Mouse (Mus musculus) MEL (cell line): Measurements from ENCODE around the gene Gabbr1. TPM values are rescaled to one million over a fixed set of nuclear protein-coding genes. Genes with fewer than 3 reads are reported as not detected.

ENCODE experiments used
- DNase-seq: peaks from one replicate; pipeline ENCODE4 v3.0.0; 2011; ENCODE audit warnings: low read depth, low spot score
- H3K27ac ChIP-seq: 2 replicates; pipeline ENCODE4 v1.5.1; 2012; ENCODE audit warnings: low read depth, mild to moderate bottlenecking, control low read depth, low read length, moderate library complexity; ENCODE audit not compliant: control insufficient read depth
- H3K27me3 ChIP-seq, 2 experiments: fragments of 150-350 bp in 1 of 2; sonication (generic) in 1 of 2; 2 replicates each; pipeline ENCODE4 v1.6.1; 2012; ENCODE audit warnings: low read length in 2 of 2, mild to moderate bottlenecking in 2 of 2, improper control_type of control experiment in 1 of 2, moderate library complexity in 1 of 2; ENCODE audit not compliant: insufficient read depth in 2 of 2, control insufficient read depth in 1 of 2
- H3K36me3 ChIP-seq, 2 experiments: 2 replicates each; pipeline ENCODE4 v1.6.1; 2012 to 2014; ENCODE audit warnings: low read length in 2 of 2, improper control_type of control experiment in 1 of 2, inconsistent platforms in 1 of 2, mild to moderate bottlenecking in 1 of 2; ENCODE audit not compliant: insufficient read depth in 2 of 2, control insufficient read depth in 1 of 2
- H3K4me1 ChIP-seq, 2 experiments: fragments of 150-350 bp in 1 of 2; sonication (generic) in 1 of 2; 2 replicates each; pipeline ENCODE4 v1.6.1; 2012; ENCODE audit warnings: low read length in 2 of 2, improper control_type of control experiment in 1 of 2, mild to moderate bottlenecking in 1 of 2; ENCODE audit not compliant: insufficient read depth in 2 of 2, control insufficient read depth in 1 of 2
- H3K4me3 ChIP-seq, 2 experiments: fragments of 150-350 bp in 1 of 2; sonication (generic) in 1 of 2; 2 replicates each; pipeline ENCODE4 v1.5.1; 2012; ENCODE audit warnings: low read depth in 2 of 2, low read length in 2 of 2, mild to moderate bottlenecking in 2 of 2, moderate library complexity in 2 of 2, control low read depth in 1 of 2, improper control_type of control experiment in 1 of 2; ENCODE audit not compliant: control insufficient read depth in 1 of 2, insufficient read depth in 1 of 2
- H3K79me2 ChIP-seq: 2 replicates; pipeline ENCODE4 v1.6.1; 2012; ENCODE audit warnings: mild to moderate bottlenecking, low read length, moderate library complexity; ENCODE audit not compliant: control insufficient read depth, poor library complexity, insufficient read depth
- H3K9ac ChIP-seq: 2 replicates; pipeline ENCODE4 v1.6.1; 2012; ENCODE audit warnings: low read depth, mild to moderate bottlenecking, control low read depth, low read length, moderate library complexity; ENCODE audit not compliant: control insufficient read depth, poor library complexity, severe bottlenecking
- H3K9me3 ChIP-seq: fragments of 150-350 bp; sonication (generic); replicated peaks from 2 replicates; pipeline ENCODE4 v1.6.1; 2012; ENCODE audit warnings: mild to moderate bottlenecking, low read length, improper control_type of control experiment, moderate library complexity; ENCODE audit not compliant: insufficient read depth
- CHD1 ChIP-seq: IDR thresholded peaks from 2 replicates; pipeline ENCODE4 v1.6.1; 2012; ENCODE audit warnings: low read depth, mild to moderate bottlenecking, inconsistent platforms, low read length, improper control_type of control experiment
- CHD2 ChIP-seq: IDR thresholded peaks from 2 replicates; pipeline ENCODE4 v1.6.1; 2011; ENCODE audit warnings: low read length, improper control_type of control experiment
- E2F4 ChIP-seq: IDR thresholded peaks from 2 replicates; pipeline ENCODE4 v1.6.1; 2011; ENCODE audit warnings: low read depth, low read length, improper control_type of control experiment, borderline replicate concordance
- ELF1 ChIP-seq: IDR thresholded peaks from 2 replicates; pipeline ENCODE4 v1.6.1; 2014; ENCODE audit warnings: low read depth, mild to moderate bottlenecking, inconsistent platforms, low read length, improper control_type of control experiment, moderate library complexity
- EP300 ChIP-seq, 2 experiments: IDR thresholded peaks; 2 replicates each; pipeline ENCODE4 v1.6.1; 2011; ENCODE audit warnings: improper control_type of control experiment in 2 of 2, low read length in 2 of 2, low read depth in 1 of 2, mild to moderate bottlenecking in 1 of 2
- ETS1 ChIP-seq: IDR thresholded peaks from 2 replicates; pipeline ENCODE4 v1.6.1; 2012; ENCODE audit warnings: low read depth, mild to moderate bottlenecking, inconsistent platforms, low read length, improper control_type of control experiment, moderate library complexity
- GATA1 ChIP-seq: IDR thresholded peaks from 2 replicates; pipeline ENCODE4 v1.6.1; 2011; ENCODE audit warnings: low read depth, low read length, improper control_type of control experiment
- JUND ChIP-seq: IDR thresholded peaks from 2 replicates; pipeline ENCODE4 v1.6.1; 2011; ENCODE audit warnings: low read depth, mild to moderate bottlenecking, improper control_type of control experiment, low read length
- KAT2A ChIP-seq: conservative IDR thresholded peaks from 2 replicates; pipeline ENCODE4 v1.6.1; 2012; ENCODE audit warnings: low read depth, low read length, improper control_type of control experiment, inconsistent platforms
- MXI1 ChIP-seq: IDR thresholded peaks from 2 replicates; pipeline ENCODE4 v1.6.1; 2011; ENCODE audit warnings: mild to moderate bottlenecking, low read depth, low read length, improper control_type of control experiment
- NELFE ChIP-seq: IDR thresholded peaks from 2 replicates; pipeline ENCODE4 v1.6.1; 2011; ENCODE audit warnings: low read depth, low read length, improper control_type of control experiment
- POLR2A ChIP-seq, 2 experiments: IDR thresholded peaks; 2 replicates each; pipeline ENCODE4 v1.6.1; 2011 to 2012; ENCODE audit warnings: low read length in 2 of 2, mild to moderate bottlenecking in 2 of 2, control low read depth in 1 of 2, improper control_type of control experiment in 1 of 2, low read depth in 1 of 2, moderate library complexity in 1 of 2; ENCODE audit not compliant: control insufficient read depth in 1 of 2, insufficient read depth in 1 of 2, poor library complexity in 1 of 2
- POLR2AphosphoS5 ChIP-seq: IDR thresholded peaks from 2 replicates; pipeline ENCODE4 v1.6.1; 2012; ENCODE audit warnings: low read depth, borderline replicate concordance, mild to moderate bottlenecking, inconsistent platforms, low read length, moderate library complexity, mixed read lengths
- SMC3 ChIP-seq: IDR thresholded peaks from 2 replicates; pipeline ENCODE4 v1.6.1; 2011; ENCODE audit warnings: low read depth, low read length, improper control_type of control experiment
- USF1 ChIP-seq: IDR thresholded peaks from 2 replicates; pipeline ENCODE4 v1.6.1; 2014; ENCODE audit warnings: low read depth, mild to moderate bottlenecking, inconsistent platforms, low read length, improper control_type of control experiment, moderate library complexity
- USF2 ChIP-seq, 2 experiments: IDR thresholded peaks; 2 replicates each; pipeline ENCODE4 v1.6.1; 2011 to 2012; ENCODE audit warnings: improper control_type of control experiment in 2 of 2, low read length in 2 of 2, borderline replicate concordance in 1 of 2, inconsistent platforms in 1 of 2, low read depth in 1 of 2, mild to moderate bottlenecking in 1 of 2; ENCODE audit not compliant: insufficient read depth in 1 of 2
- ZKSCAN1 ChIP-seq: IDR thresholded peaks from 2 replicates; pipeline ENCODE4 v1.6.1; 2012; ENCODE audit warnings: low read depth, mild to moderate bottlenecking, inconsistent platforms, low read length, improper control_type of control experiment, moderate library complexity
- ZMIZ1 ChIP-seq: IDR thresholded peaks from 2 replicates; pipeline ENCODE4 v1.6.1; 2012; ENCODE audit warnings: low read depth, mild to moderate bottlenecking, inconsistent platforms, low read length, improper control_type of control experiment, moderate library complexity
- polyA plus RNA-seq, 2 experiments: library from polyadenylated mRNA; stranded (reverse) in 1 of 2; unstranded in 1 of 2; fragments of >175 nt in 1 of 2; fragments of >200 nt in 1 of 2; gene quantifications; 2 replicates each; pipeline versions ENCODE4 v1.2.1 to v1.2.4; 2012; ENCODE audit warnings: low replicate concordance in 2 of 2, low read depth in 1 of 2; ENCODE audit not compliant: insufficient read length in 2 of 2, insufficient read depth in 1 of 2, missing spikeins in 1 of 2
- total RNA-seq: library from RNA; depleted of rRNA; stranded (reverse); fragments of 300-350 nt; gene quantifications from 2 replicates; pipeline ENCODE4 v1.2.3, GENCODE M21; 2012

Gene Gabbr1
- total and polyA plus RNA-seq, 3 experiments: 2.2 to 14.6 TPM; not detected in 1

DNA sequence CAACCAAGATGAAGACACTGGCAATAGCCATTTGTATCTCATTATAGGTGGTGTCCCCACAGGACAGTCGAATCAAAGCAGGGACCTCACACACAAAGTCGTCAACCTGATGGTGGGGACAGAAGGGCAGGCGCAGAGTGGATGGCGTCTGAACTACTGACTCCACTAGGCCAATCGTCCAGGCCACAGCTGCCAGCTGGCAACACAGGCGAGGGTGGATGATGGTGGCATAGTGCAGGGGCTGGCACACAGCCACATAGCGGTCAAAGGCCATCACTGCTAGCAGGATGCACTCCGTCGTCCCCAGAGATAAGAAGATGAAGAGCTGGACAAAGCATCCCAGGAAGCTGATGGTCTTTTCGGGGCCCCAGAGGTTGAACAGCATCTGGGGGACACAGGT, 39.8 kb downstream of the Gabbr1 start:
- H3K4me1 ChIP-seq: no peaks in the 10 kb centered on the region
- no peaks in the 10 kb centered on the region for H3K27me3 ChIP-seq
- TF ChIP-seq GATA1 (no peak), ZMIZ1 (no peak), MXI1 (no peak)
- H3K9me3 ChIP-seq: no peaks in the 10 kb centered on the region
- no peak overlapping the region for H3K27ac ChIP-seq
- H3K9ac ChIP-seq: no peak overlapping the region
- H3K4me3 ChIP-seq: no peak overlapping the region
- DNase-seq: no peak
- no peaks in the 10 kb centered on the region for H3K36me3 ChIP-seq
- no peaks in the 10 kb centered on the region for H3K79me2 ChIP-seq

DNA sequence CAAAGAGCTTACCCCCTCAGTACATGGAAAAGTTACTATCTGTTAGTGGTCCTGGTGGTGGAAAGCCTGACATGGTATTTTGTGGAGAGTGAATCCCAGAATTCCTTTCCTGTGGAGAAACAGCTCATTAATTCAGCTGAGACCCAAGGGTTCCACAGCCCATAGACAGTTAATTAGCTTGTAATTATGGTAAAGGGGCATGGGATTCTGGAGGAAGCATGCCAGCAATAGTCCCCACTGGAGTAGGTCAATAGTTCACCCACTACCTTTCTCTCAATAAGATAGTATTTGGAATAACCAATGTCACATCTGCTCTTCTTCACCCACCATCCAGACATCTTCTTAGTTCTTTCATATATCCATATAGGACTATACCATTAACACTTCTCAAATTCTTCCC, 42.6 kb downstream of the Gabbr1 start, which contains the start of gene Olfr90:
Olfr90 (minus strand) TSS at position 101 of the 400 bp plus-strand sequence.
- Histone ChIP-seq H3K4me3 (no peak within 1 kb of the TSS), H3K9me3 (no peaks in the 10 kb centered on the region), H3K27ac (no peak within 1 kb of the TSS), H3K4me1 (no peaks in the 10 kb centered on the region), H3K79me2 (no peaks in the 10 kb centered on the region), H3K9ac (no peak within 1 kb of the TSS), H3K27me3 (no peaks in the 10 kb centered on the region), H3K36me3 (no peaks in the 10 kb centered on the region)
- DNase-seq: no peak
- no peak for TF ChIP-seq NELFE
- TF ChIP-seq, all 39 proteins: peak for 0

DNA sequence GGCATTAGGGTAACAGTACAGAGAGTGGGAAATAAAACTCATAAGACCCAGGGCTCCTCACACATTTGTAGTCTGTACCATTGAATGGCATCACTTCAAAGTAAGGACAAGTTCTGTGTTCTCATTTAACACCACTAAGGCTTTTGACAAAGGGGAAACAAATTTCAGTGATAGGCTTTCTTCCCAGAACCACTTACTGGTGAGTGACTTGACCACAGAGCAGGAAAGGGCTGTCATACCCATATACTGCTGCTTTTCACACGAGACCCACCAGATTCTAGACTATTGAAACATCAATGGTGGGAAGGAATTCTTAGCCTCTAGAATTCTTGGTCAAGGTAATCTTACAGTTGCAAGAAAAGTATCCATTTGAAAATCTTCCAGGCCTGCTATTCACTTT, 46.4 kb downstream of the Gabbr1 start:
- no peaks in the 10 kb centered on the region for H3K79me2 ChIP-seq
- no peaks in the 10 kb centered on the region for H3K36me3 ChIP-seq
- no peak for DNase-seq
- no peaks in the 10 kb centered on the region for H3K9me3 ChIP-seq
- H3K27me3 ChIP-seq: no peaks in the 10 kb centered on the region
- H3K9ac ChIP-seq: no peak overlapping the region
- H3K4me1 ChIP-seq: no peaks in the 10 kb centered on the region
- TF ChIP-seq E2F4: no peak
- TF ChIP-seq JUND: no peak
- no peak for TF ChIP-seq NELFE
- no peak for TF ChIP-seq ETS1
- no peak for TF ChIP-seq ZKSCAN1
- no peak for TF ChIP-seq EP300 (IDR thresholded peaks at IDR 0.05; ENCODE audit: low read depth in 1 of 2, low read length in 2 of 2)
- no peak for TF ChIP-seq MXI1
- TF ChIP-seq ELF1: no peak
- no peak for TF ChIP-seq POLR2A (IDR thresholded peaks at IDR 0.05; ENCODE audit: control insufficient read depth in 1 of 2, insufficient read depth in 1 of 2, low read depth in 1 of 2, low read length in 2 of 2, poor library complexity in 1 of 2)
- no peak for TF ChIP-seq USF2 (IDR thresholded peaks at IDR 0.05; ENCODE audit: borderline replicate concordance in 1 of 2, insufficient read depth in 1 of 2, low read depth in 1 of 2, low read length in 2 of 2)
- no peak for TF ChIP-seq POLR2AphosphoS5
- no peak for TF ChIP-seq SMC3
- TF ChIP-seq CHD1: no peak
- TF ChIP-seq KAT2A: no peak
- no peak for TF ChIP-seq CHD2
- no peak for TF ChIP-seq USF1
- no peak overlapping the region for H3K4me3 ChIP-seq
- no peak overlapping the region for H3K27ac ChIP-seq
